Mouse (Mus musculus) ovary, postnatal 14 days (tissue): Measurements from ENCODE around the gene Shisa9.

Source experiments
- DNase-seq: peaks from one replicate; pipeline ENCODE4 v3.0.0; 2022; ENCODE audit warnings: low spot score

The Shisa9 gene

DNA sequence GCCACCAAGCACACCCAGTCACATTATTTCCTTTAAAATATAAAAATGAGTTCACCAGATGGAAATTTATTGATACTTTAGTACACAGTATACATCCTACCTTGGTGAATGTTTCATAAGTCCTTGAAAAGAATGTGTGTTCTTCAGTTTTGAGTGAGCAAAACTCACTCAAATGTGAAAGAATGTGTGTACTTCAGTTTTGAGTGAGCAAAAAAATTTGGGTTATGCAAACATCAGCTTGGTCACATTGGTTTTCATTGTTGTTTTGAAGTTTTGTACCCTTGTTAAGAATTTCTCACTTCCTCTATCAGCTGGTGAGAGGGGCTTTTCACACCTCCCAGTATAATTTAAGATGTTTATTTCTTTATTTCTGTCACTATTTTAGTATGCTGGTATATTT is 331.7 kb downstream of the Shisa9 start:
- no peak for DNase-seq
